Mouse (Mus musculus) heart, embryonic 13.5 days (tissue): ENCODE data around the gene 5730455P16Rik. TPM values are rescaled to one million over a fixed set of nuclear protein-coding genes. Genes with fewer than 3 reads are reported as not detected.

Experiments
- ATAC-seq: fragments of 200-750 bp; cut with Nextera tagmentation; 2 replicates; pipeline ENCODE4 v1.8.0; 2017; ENCODE audit warnings: moderate TSS enrichment; ENCODE audit not compliant: insufficient number of reproducible peaks, low FRiP score, low TSS enrichment; ENCODE audit errors: extremely low read depth
- H3K27ac ChIP-seq: fragments of 300-500 bp; sonication (generic); replicated peaks from 2 replicates; pipeline ENCODE4 v1.5.1; 2015; ENCODE audit warnings: moderate library complexity, mild to moderate bottlenecking, inconsistent platforms
- H3K27me3 ChIP-seq: fragments of 300-500 bp; sonication (generic); replicated peaks from 2 replicates; pipeline ENCODE4 v1.6.1; 2015; ENCODE audit warnings: mild to moderate bottlenecking, inconsistent platforms
- H3K36me3 ChIP-seq: fragments of 300-500 bp; sonication (generic); 2 replicates; pipeline ENCODE4 v1.6.1; 2015; ENCODE audit warnings: mild to moderate bottlenecking, inconsistent platforms
- H3K4me1 ChIP-seq: fragments of 300-500 bp; sonication (generic); 2 replicates; pipeline ENCODE4 v1.6.1; 2015; ENCODE audit warnings: inconsistent platforms
- H3K4me2 ChIP-seq: fragments of 300-500 bp; sonication (generic); 2 replicates; pipeline ENCODE4 v1.6.1; 2015; ENCODE audit warnings: inconsistent platforms, mild to moderate bottlenecking, moderate library complexity
- H3K4me3 ChIP-seq: fragments of 300-500 bp; sonication (generic); 2 replicates; pipeline ENCODE4 v1.5.1; 2015; ENCODE audit warnings: moderate library complexity, mild to moderate bottlenecking, inconsistent platforms
- H3K9ac ChIP-seq: fragments of 300-500 bp; sonication (generic); 2 replicates; pipeline ENCODE4 v1.6.1; 2015; ENCODE audit warnings: inconsistent platforms, mild to moderate bottlenecking, moderate library complexity
- H3K9me3 ChIP-seq: fragments of 300-500 bp; sonication (generic); 2 replicates; pipeline ENCODE4 v1.6.1; 2016; ENCODE audit warnings: inconsistent platforms
- WGBS: fragments of 180-500 bp; shearing (Covaris S2); methylation state at CpG from one replicate; pipeline ENCODE4 v1.1.7; 2015; ENCODE audit warnings: mixed read lengths; 5-methylcytosine and 5-hydroxymethylcytosine counted together
- polyA plus RNA-seq: library from polyadenylated mRNA; unstranded; fragments of >200 nt; fragmentation: Nextera tagmentation; extraction: Ambion mirVana; gene quantifications from 2 replicates; pipeline ENCODE4 v1.2.1, GENCODE M21; 2015

Gene 5730455P16Rik
- polyA plus RNA-seq, 1 experiment from 2014 or later = 15.1 TPM

DNA sequence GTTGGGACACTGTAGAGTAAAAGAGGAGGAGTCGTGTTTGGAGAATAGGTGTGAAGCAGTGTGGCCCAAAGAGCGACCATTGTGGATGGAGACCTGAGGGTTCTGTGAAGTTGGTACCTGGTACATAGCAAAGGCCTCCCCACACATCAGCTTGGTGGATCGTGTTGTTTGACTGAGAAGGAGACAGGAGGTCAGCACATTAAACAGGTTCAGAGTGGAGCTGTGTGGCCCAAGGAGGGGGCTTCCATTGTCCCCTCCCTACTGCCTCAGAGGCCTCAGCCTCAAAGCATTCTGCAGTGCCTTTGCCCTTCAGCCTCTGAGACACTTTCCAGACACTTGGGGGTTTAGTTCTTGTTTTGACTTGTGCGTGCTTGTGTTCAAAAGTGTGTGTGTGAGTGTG, 63.9 kb downstream of the 5730455P16Rik start:
- Histone ChIP-seq H3K9me3 (no peaks in the 10 kb centered on the region), H3K4me3 (no peak overlapping the region), H3K27me3 (peaks cover 30% of the 10 kb centered on the region), H3K27ac (no peak overlapping the region), H3K9ac (no peak overlapping the region), H3K4me1 (no peaks in the 10 kb centered on the region), H3K36me3 (no peaks in the 10 kb centered on the region), H3K4me2 (no peak overlapping the region)
- ATAC-seq = no peak
- WGBS = 61% methylated on average over 4 of the region's 4 CpGs

GRCm38 (mm10) chr11:80313462-80313861, 64.4 kb downstream of the 5730455P16Rik start:
- Histone ChIP-seq H3K27me3 (peaks cover 30% of the 10 kb centered on the region), H3K27ac (no peak overlapping the region), H3K9me3 (no peaks in the 10 kb centered on the region), H3K9ac (no peak overlapping the region), H3K4me2 (no peak overlapping the region), H3K36me3 (no peaks in the 10 kb centered on the region), H3K4me1 (no peaks in the 10 kb centered on the region), H3K4me3 (no peak overlapping the region)
- WGBS = 58% methylated on average over 1 of the region's 1 CpGs
- no peak for ATAC-seq

GRCm38 (mm10) chr11:80312565-80312964, 65.3 kb downstream of the 5730455P16Rik start:
- peaks cover 30% of the 10 kb centered on the region for H3K27me3 ChIP-seq
- H3K4me3 ChIP-seq = no peak overlapping the region
- ATAC-seq = no peak
- no peaks in the 10 kb centered on the region for H3K9me3 ChIP-seq
- WGBS = under 1% methylated on average over 6 of the region's 6 CpGs
- no peak overlapping the region for H3K27ac ChIP-seq
- no peak overlapping the region for H3K4me2 ChIP-seq
- H3K9ac ChIP-seq = no peak overlapping the region
- no peaks in the 10 kb centered on the region for H3K4me1 ChIP-seq
- H3K36me3 ChIP-seq = no peaks in the 10 kb centered on the region

DNA sequence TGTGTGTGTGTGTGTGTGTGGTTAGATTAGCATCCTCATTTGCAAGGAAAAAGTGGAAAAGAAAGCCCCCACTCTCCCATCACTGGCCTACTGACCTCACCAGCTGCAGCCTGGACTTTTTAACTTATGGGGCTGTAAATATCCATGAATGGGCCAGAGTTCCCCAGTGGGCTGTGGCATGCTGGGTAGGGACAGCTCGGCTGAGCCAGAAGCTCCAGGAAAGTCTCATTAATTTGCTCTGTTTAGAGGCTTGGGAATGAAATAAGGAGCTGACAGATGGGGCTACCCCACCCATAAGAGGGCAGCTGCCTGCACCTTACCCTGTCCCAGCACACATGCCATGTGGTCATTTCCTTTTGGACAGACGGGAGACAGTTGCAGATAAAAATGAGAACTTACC, 65.8 kb downstream of the 5730455P16Rik start:
- Histone ChIP-seq H3K27me3 (peaks cover 30% of the 10 kb centered on the region), H3K4me3 (no peak overlapping the region), H3K27ac (no peak overlapping the region), H3K9me3 (no peaks in the 10 kb centered on the region), H3K4me1 (no peaks in the 10 kb centered on the region), H3K9ac (no peak overlapping the region), H3K4me2 (no peak overlapping the region), H3K36me3 (no peaks in the 10 kb centered on the region)
- ATAC-seq = no peak
- 26% methylated on average over 2 of the region's 2 CpGs for WGBS

DNA sequence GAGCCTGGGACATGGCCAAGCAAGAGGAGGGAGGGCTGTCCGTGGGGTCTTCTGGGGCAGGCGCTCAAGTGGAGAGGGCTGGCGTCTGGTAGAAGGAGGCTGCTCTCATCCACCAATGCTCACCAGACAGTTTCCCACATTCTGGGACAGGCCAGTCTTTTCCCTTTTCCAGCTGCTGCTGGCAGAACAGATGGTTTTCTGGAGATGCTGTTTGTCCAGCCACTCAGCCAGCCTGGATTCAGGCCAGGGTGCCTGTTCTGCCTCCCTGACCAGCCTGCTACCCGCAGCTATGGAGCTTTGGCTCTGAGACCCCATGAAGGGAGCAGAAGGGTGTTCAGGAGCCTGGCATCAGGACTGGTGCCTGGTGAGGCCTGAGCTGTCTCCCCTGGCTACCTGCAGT, 66.6 kb downstream of the 5730455P16Rik start:
- H3K9me3 ChIP-seq = no peaks in the 10 kb centered on the region
- WGBS = 57% methylated on average over 4 of the region's 4 CpGs
- no peak overlapping the region for H3K27ac ChIP-seq
- H3K27me3 ChIP-seq = peaks cover 34% of the 10 kb centered on the region
- H3K9ac ChIP-seq = no peak overlapping the region
- no peak overlapping the region for H3K4me2 ChIP-seq
- no peaks in the 10 kb centered on the region for H3K4me1 ChIP-seq
- no peak for ATAC-seq
- H3K36me3 ChIP-seq = no peaks in the 10 kb centered on the region
- no peak overlapping the region for H3K4me3 ChIP-seq

Other genes with a start within 250 kb of the 5730455P16Rik start
- gene Tefm, start 235.9 kb downstream of the 5730455P16Rik start, polyA plus RNA-seq = 27.2 and 29.6 TPM in 2 replicates
- 1.2 TPM in 2 replicates for gene Adap2, start 223.9 kb downstream of the 5730455P16Rik start, polyA plus RNA-seq
- 10.6 and 11.7 TPM in 2 replicates for gene Rnf135, start 194.2 kb downstream of the 5730455P16Rik start, polyA plus RNA-seq
- 52.5 and 56.4 TPM in 2 replicates for gene Rhot1, start 169.0 kb downstream of the 5730455P16Rik start, polyA plus RNA-seq
- 0.71 and 0.79 TPM in 2 replicates for gene Rhbdl3, start 77.1 kb downstream of the 5730455P16Rik start, polyA plus RNA-seq
- 135 and 144 TPM in 2 replicates for gene Zfp207, start 5.2 kb upstream of the 5730455P16Rik start, polyA plus RNA-seq
- 194 and 213 TPM in 2 replicates for gene Psmd11, start 50.6 kb upstream of the 5730455P16Rik start, polyA plus RNA-seq
- gene Cdk5r1, start 99.0 kb upstream of the 5730455P16Rik start, polyA plus RNA-seq = 0.36 and 0.59 TPM in 2 replicates